Mouse (Mus musculus) lung, embryonic 16.5 days (tissue): ENCODE measurements around the gene Slc27a1. TPM values are rescaled to one million over a fixed set of nuclear protein-coding genes. Genes with fewer than 3 reads are reported as not detected.
"Not testable (repeated sequence)": the region's sequence is repeated elsewhere in the genome, so short reads cannot be mapped to it uniquely, and the experiment has no call there.

Source experiments
- ATAC-seq: fragments of 200-750 bp; cut with Nextera tagmentation; 2 replicates; pipeline ENCODE4 v1.8.0; 2017; ENCODE audit warnings: low read depth, mild to moderate bottlenecking, moderate library complexity
- H3K27ac ChIP-seq: fragments of 300-500 bp; sonication (generic); 2 replicates; pipeline ENCODE4 v1.5.1; 2014; ENCODE audit warnings: mild to moderate bottlenecking, control low read depth, low read length
- H3K27me3 ChIP-seq: fragments of 300-500 bp; sonication (generic); 2 replicates; pipeline ENCODE4 v1.6.1; 2014; ENCODE audit warnings: low read depth, low read length, mixed read lengths; ENCODE audit not compliant: control insufficient read depth, insufficient read depth
- H3K36me3 ChIP-seq: fragments of 300-500 bp; sonication (generic); 2 replicates; pipeline ENCODE4 v1.6.1; 2014; ENCODE audit warnings: low read length; ENCODE audit not compliant: control insufficient read depth, insufficient read depth
- H3K4me1 ChIP-seq: fragments of 300-500 bp; sonication (generic); replicated peaks from 2 replicates; pipeline ENCODE4 v1.6.1; 2014; ENCODE audit warnings: low read length, mixed read lengths; ENCODE audit not compliant: control insufficient read depth, insufficient read depth
- H3K4me2 ChIP-seq: fragments of 300-500 bp; sonication (generic); 2 replicates; pipeline ENCODE4 v1.6.1; 2014; ENCODE audit warnings: low read depth, low read length, control low read depth
- H3K4me3 ChIP-seq: fragments of 300-500 bp; sonication (generic); 2 replicates; pipeline ENCODE4 v1.5.1; 2014; ENCODE audit warnings: mild to moderate bottlenecking, low read length, control low read depth
- H3K9ac ChIP-seq: fragments of 300-500 bp; sonication (generic); 2 replicates; pipeline ENCODE4 v1.6.1; 2014; ENCODE audit warnings: low read length, control low read depth
- H3K9me3 ChIP-seq: fragments of 300-500 bp; sonication (generic); 2 replicates; pipeline ENCODE4 v1.6.1; 2016; ENCODE audit warnings: low read length; ENCODE audit not compliant: control insufficient read depth
- WGBS: fragments of 180-500 bp; shearing (Covaris S2); extraction: QIAGEN DNeasy Blood & Tissue Kit; methylation state at CpG from one replicate; pipeline ENCODE4 v1.1.7; 2014; 5-methylcytosine and 5-hydroxymethylcytosine counted together
- polyA plus RNA-seq: library from polyadenylated mRNA; unstranded; fragments of >200 nt; fragmentation: Nextera tagmentation; extraction: Ambion mirVana; gene quantifications from 2 replicates; pipeline ENCODE4 v1.2.1, GENCODE M21; 2015

The Slc27a1 gene
- polyA plus RNA-seq, result 38.4 and 39.5 TPM in 2 replicates

GRCm38 (mm10) chr8:71568387-71568937 is at the start of gene Slc27a1:
Gene Slc27a1, plus strand, starts transcription at chr8:71568882.
- WGBS, result 11% methylated on average over 13 of the region's 13 CpGs

GRCm38 (mm10) chr8:71519037-71519825 is 49.5 kb upstream of the Slc27a1 start:
- not testable (repeated sequence) for H3K27me3 ChIP-seq, H3K9me3 ChIP-seq, H3K27ac ChIP-seq, H3K4me3 ChIP-seq, H3K36me3 ChIP-seq, H3K4me2 ChIP-seq, H3K9ac ChIP-seq, ATAC-seq
- WGBS, result 34% methylated on average over 9 of the region's 10 CpGs
- H3K4me1 ChIP-seq, result peaks cover 12% of the 10 kb centered on the region

More at GRCm38 (mm10) chr8:71568387-71568937, at the start of gene Slc27a1:
- peak within 1 kb of the TSS; percentile 74 for H3K4me2 ChIP-seq
- no peaks in the 10 kb centered on the region for H3K36me3 ChIP-seq
- H3K4me3 ChIP-seq, result peak within 1 kb of the TSS; percentile 62
- ATAC-seq, result no peak
- no peaks in the 10 kb centered on the region for H3K27me3 ChIP-seq
- H3K4me1 ChIP-seq, result peaks cover 9% of the 10 kb centered on the region
- 0 out of 2 replicates have a peak, but pooled peaks cover 2% of the 10 kb centered on the region for H3K9me3 ChIP-seq
- peak within 1 kb of the TSS; percentile 70 for H3K9ac ChIP-seq
- peak within 1 kb of the TSS; percentile 91 for H3K27ac ChIP-seq

GRCm38 (mm10) chr8:71521634-71522033 is 47.0 kb upstream of the Slc27a1 start:
- peak; percentile 86 for ATAC-seq
- H3K4me3 ChIP-seq, result no peak overlapping the region

GRCm38 (mm10) chr8:71525226-71526050 is 43.2 kb upstream of the Slc27a1 start, which contains the start of gene Ccdc194:
Gene Ccdc194, minus strand, starts transcription at chr8:71525711.
- Histone ChIP-seq H3K4me3 (no peak within 1 kb of the TSS), H3K36me3 (no peaks in the 10 kb centered on the region), H3K27me3 (peaks cover 10% of the 10 kb centered on the region; the same call in 1 of the 2 replicates), H3K9ac (peak within 1 kb of the TSS; percentile 32), H3K4me1 (peaks cover 24% of the 10 kb centered on the region), H3K9me3 (no peaks in the 10 kb centered on the region), H3K27ac (peak within 1 kb of the TSS; percentile 96), H3K4me2 (peak within 1 kb of the TSS; percentile 22; the same call in 1 of the 2 replicates)
- no peak for ATAC-seq
- WGBS, result 14% methylated on average over 46 of the region's 46 CpGs

More at GRCm38 (mm10) chr8:71521634-71522033, 47.0 kb upstream of the Slc27a1 start:
- Histone ChIP-seq H3K4me1 (peaks cover 21% of the 10 kb centered on the region), H3K9me3 (no peaks in the 10 kb centered on the region), H3K4me2 (0 out of 2 replicates have a peak overlapping the region, but pooled peaks have one; percentile 24), H3K9ac (peak overlapping the region; percentile 30; the same call in 1 of the 2 replicates), H3K27ac (no peak overlapping the region), H3K27me3 (peaks cover 10% of the 10 kb centered on the region; the same call in 1 of the 2 replicates), H3K36me3 (no peaks in the 10 kb centered on the region)
- 2% methylated on average over 17 of the region's 17 CpGs for WGBS

GRCm38 (mm10) chr8:71526272-71526671 is 42.4 kb upstream of the Slc27a1 start:
- no peaks in the 10 kb centered on the region for H3K9me3 ChIP-seq
- H3K27ac ChIP-seq, result peak overlapping the region; percentile 96; the same call in 1 of the 2 replicates
- peaks cover 23% of the 10 kb centered on the region for H3K4me1 ChIP-seq
- ATAC-seq, result no peak
- no peak overlapping the region for H3K4me2 ChIP-seq
- no peaks in the 10 kb centered on the region for H3K36me3 ChIP-seq
- peaks cover 10% of the 10 kb centered on the region; the same call in 1 of the 2 replicates for H3K27me3 ChIP-seq
- no peak overlapping the region for H3K9ac ChIP-seq
- no peak overlapping the region for H3K4me3 ChIP-seq
- 17% methylated on average over 6 of the region's 6 CpGs for WGBS

GRCm38 (mm10) chr8:71527162-71527870 is 41.4 kb upstream of the Slc27a1 start:
- no peak overlapping the region for H3K9ac ChIP-seq
- H3K4me1 ChIP-seq, result peaks cover 20% of the 10 kb centered on the region
- no peaks in the 10 kb centered on the region for H3K36me3 ChIP-seq
- peak overlapping the region; percentile 96 for H3K27ac ChIP-seq
- peaks cover 10% of the 10 kb centered on the region; the same call in 1 of the 2 replicates for H3K27me3 ChIP-seq
- no peak for ATAC-seq
- H3K9me3 ChIP-seq, result no peaks in the 10 kb centered on the region
- H3K4me3 ChIP-seq, result no peak overlapping the region
- 43% methylated on average over 3 of the region's 3 CpGs for WGBS
- H3K4me2 ChIP-seq, result no peak overlapping the region

- H3K27me3 ChIP-seq, result peaks cover 10% of the 10 kb centered on the region; the same call in 1 of the 2 replicates
- ATAC-seq, result peak; percentile 86
- 66% methylated on average over 11 of the region's 11 CpGs for WGBS
These were observed 40.2 kb upstream of the Slc27a1 start for GRCm38 (mm10) chr8:71528362-71529073.

More at GRCm38 (mm10) chr8:71528362-71529073, 40.2 kb upstream of the Slc27a1 start:
- Histone ChIP-seq H3K4me3 (no peak overlapping the region), H3K27ac (peak overlapping the region; percentile 96), H3K9ac (peak overlapping the region; percentile 28; the same call in 1 of the 2 replicates), H3K9me3 (no peaks in the 10 kb centered on the region), H3K36me3 (no peaks in the 10 kb centered on the region), H3K4me1 (peaks cover 20% of the 10 kb centered on the region), H3K4me2 (peak overlapping the region; percentile 17; the same call in 1 of the 2 replicates)
